Mouse (Mus musculus): ENCODE results near the gene Spaca7. TPM values are rescaled to one million over a fixed set of nuclear protein-coding genes. Genes with fewer than 3 reads are reported as not detected.

The Spaca7 gene
- polyA plus RNA-seq, 1 experiment = not detected

DNA sequence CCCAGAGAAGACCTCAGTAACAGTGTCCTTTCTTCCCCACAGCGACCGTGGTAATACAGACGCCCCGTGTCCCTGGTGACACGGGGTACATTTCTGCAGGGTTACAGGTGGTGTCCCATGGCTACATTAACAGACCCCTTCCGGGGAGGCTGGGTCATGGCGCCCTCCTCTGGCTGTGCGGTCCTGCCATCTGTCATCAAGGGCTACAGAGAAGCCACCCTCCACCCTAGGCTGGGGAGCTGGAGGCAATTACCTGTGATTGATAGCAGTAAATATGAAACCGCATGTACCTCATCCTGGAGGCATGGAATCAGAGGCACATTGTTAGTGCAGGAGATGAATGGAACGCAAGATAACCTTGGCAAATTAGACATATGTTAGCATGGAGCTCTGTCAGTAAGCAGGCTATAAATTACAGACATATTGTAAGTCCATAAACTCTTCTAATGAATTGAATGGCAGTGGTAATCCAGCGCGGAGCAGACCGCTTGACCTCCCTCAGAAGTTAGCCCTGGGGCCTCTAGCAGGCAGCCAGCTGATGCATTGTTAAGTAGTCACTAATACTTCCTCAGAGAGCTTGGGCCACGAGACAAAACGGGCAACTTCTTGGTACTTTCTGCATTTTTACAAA lies 17.2 kb upstream of the Spaca7 start:
- Histone ChIP-seq H3ac (ENCODE audit: control insufficient read depth, insufficient read length, low read depth) (no peak overlapping the region), H3K79me2 (ENCODE audit: control insufficient read depth, insufficient read depth) (no peaks in the 10 kb centered on the region), H3K79me3 (ENCODE audit: low read depth) (no peaks in the 10 kb centered on the region), H3K27me3 (ENCODE audit: control insufficient read depth, insufficient read depth, insufficient read length) (peaks cover 10% of the 10 kb centered on the region), H3K36me3 (ENCODE audit: control insufficient read depth, insufficient read depth) (no peaks in the 10 kb centered on the region), H3K4me3 (ENCODE audit: insufficient read depth, poor library complexity, severe bottlenecking) (no peak overlapping the region)
- no peak for TF ChIP-seq CEBPB (IDR thresholded peaks at IDR 0.05; ENCODE audit: low read depth)
- TF ChIP-seq USF1 (IDR thresholded peaks at IDR 0.05; ENCODE audit: low read depth) = no peak
- TF ChIP-seq MYOD1 (IDR thresholded peaks at IDR 0.05; ENCODE audit: control insufficient read depth, insufficient read length, low read depth) = no peak
- no peak for TF ChIP-seq FOSL1 (IDR thresholded peaks at IDR 0.05; ENCODE audit: insufficient read depth, low read length, poor library complexity, severe bottlenecking)
- TF ChIP-seq CTCF (IDR thresholded peaks at IDR 0.05; ENCODE audit: control insufficient read depth, insufficient read depth, insufficient read length) = no peak
- TF ChIP-seq MAX (IDR thresholded peaks at IDR 0.05) = no peak
- no peak for TF ChIP-seq MYOG (IDR thresholded peaks at IDR 0.05; ENCODE audit: control insufficient read depth, extremely low read depth, insufficient read length)

DNA sequence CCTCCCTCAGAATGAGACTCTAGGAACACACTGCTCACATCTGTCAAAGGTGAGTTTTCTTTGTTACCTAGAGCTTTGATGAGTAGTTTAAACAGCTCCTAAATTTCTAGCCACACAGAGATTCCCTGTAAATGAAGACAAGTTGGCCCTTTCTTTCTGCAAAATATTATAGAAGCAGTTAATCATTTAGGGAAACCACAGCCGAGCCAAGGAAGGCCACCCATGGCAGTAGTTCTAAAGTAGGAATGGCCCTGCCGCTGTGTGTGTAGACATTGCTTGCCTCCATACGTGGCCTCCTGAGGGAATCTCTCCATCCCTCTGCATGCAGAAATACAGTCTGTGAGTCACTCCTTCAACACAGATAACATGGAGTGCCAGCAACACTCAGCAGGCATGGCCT lies 14.0 kb upstream of the Spaca7 start:
- TF ChIP-seq CTCF (IDR thresholded peaks at IDR 0.05; ENCODE audit: control insufficient read depth, insufficient read depth, insufficient read length) (no peak), CEBPB (IDR thresholded peaks at IDR 0.05; ENCODE audit: low read depth) (no peak), USF1 (IDR thresholded peaks at IDR 0.05; ENCODE audit: low read depth) (no peak)
- Histone ChIP-seq H3ac (ENCODE audit: control insufficient read depth, insufficient read length, low read depth) (no peak overlapping the region), H3K36me3 (ENCODE audit: control insufficient read depth, insufficient read depth) (no peaks in the 10 kb centered on the region), H3K27me3 (ENCODE audit: control insufficient read depth, insufficient read depth, insufficient read length) (peaks cover 4% of the 10 kb centered on the region), H3K4me3 (ENCODE audit: insufficient read depth, poor library complexity, severe bottlenecking) (no peak overlapping the region), H3K79me2 (ENCODE audit: control insufficient read depth, insufficient read depth) (no peaks in the 10 kb centered on the region), H3K79me3 (ENCODE audit: low read depth) (no peaks in the 10 kb centered on the region)

DNA sequence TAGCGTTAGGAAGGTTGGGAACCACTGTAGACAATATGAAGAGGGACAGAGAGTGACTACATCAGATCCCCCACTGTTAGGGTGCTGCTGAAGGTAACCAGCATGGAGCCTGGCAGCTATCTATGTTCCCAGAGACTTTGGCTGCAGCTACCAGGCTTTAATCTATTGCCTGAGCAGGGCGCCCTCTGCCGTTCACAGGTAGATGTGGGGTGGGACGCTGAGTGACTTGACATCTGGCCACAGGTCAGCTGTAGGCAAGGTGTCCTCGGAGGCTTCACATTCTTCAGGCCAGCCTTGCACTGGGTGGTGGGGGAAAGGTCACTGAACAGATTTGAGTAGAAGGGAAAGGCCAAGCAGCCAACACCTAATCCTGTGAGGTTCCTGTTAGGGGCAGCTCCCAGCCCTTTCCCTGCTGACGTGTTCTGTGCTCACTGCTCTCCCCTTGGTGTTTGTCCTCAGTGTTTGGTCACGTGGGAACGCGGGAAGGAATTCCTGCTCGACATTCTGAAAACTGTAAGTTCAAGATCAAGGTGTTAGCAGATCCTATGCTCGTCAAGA lies 11.3 kb upstream of the Spaca7 start:
- peaks cover 4% of the 10 kb centered on the region for H3K27me3 ChIP-seq (ENCODE audit: control insufficient read depth, insufficient read depth, insufficient read length)
- TF ChIP-seq CTCF (IDR thresholded peaks at IDR 0.05; ENCODE audit: control insufficient read depth, insufficient read depth, insufficient read length) (peak; percentile 19), MYOG (IDR thresholded peaks at IDR 0.05; ENCODE audit: control insufficient read depth, extremely low read depth, insufficient read length) (no peak), FOSL1 (IDR thresholded peaks at IDR 0.05; ENCODE audit: insufficient read depth, low read length, poor library complexity, severe bottlenecking) (no peak), USF1 (IDR thresholded peaks at IDR 0.05; ENCODE audit: low read depth) (no peak), MAX (IDR thresholded peaks at IDR 0.05) (no peak), MYOD1 (IDR thresholded peaks at IDR 0.05; ENCODE audit: control insufficient read depth, insufficient read length, low read depth) (no peak), CEBPB (IDR thresholded peaks at IDR 0.05; ENCODE audit: low read depth) (no peak)
- H3ac ChIP-seq (ENCODE audit: control insufficient read depth, insufficient read length, low read depth) = no peak overlapping the region

DNA sequence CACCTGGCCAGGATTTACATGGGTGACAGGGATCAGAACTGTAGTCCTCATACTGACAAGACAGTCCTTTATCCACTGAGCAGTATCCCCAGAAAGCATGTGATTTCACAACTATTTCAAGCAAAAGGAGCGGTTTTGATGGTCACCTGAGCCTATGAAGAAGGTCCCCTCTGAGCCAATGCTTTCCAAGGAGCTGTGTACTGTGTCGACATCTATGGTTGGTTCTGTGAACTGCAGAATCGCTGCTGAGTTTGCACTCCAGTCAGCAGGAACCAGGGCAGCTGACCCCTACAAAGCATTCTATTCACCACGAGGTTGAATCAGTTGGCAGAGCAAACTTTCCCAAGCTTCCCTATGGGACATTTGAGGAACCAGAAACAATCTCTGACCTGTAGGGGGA lies 8.5 kb upstream of the Spaca7 start:
- no peaks in the 10 kb centered on the region for H3K79me2 ChIP-seq (ENCODE audit: control insufficient read depth, insufficient read depth)
- peaks cover 8% of the 10 kb centered on the region for H3K27me3 ChIP-seq (ENCODE audit: control insufficient read depth, insufficient read depth, insufficient read length)
- H3K79me3 ChIP-seq (ENCODE audit: low read depth) = no peaks in the 10 kb centered on the region
- no peaks in the 10 kb centered on the region for H3K36me3 ChIP-seq (ENCODE audit: control insufficient read depth, insufficient read depth)
- no peak for TF ChIP-seq MAX (IDR thresholded peaks at IDR 0.05)
- no peak for TF ChIP-seq MYOG (IDR thresholded peaks at IDR 0.05; ENCODE audit: control insufficient read depth, extremely low read depth, insufficient read length)
- TF ChIP-seq FOSL1 (IDR thresholded peaks at IDR 0.05; ENCODE audit: insufficient read depth, low read length, poor library complexity, severe bottlenecking) = no peak
- no peak for TF ChIP-seq CTCF (IDR thresholded peaks at IDR 0.05; ENCODE audit: control insufficient read depth, insufficient read depth, insufficient read length)
- TF ChIP-seq CEBPB (IDR thresholded peaks at IDR 0.05; ENCODE audit: low read depth) = no peak
- TF ChIP-seq MYOD1 (IDR thresholded peaks at IDR 0.05; ENCODE audit: control insufficient read depth, insufficient read length, low read depth) = no peak
- TF ChIP-seq USF1 (IDR thresholded peaks at IDR 0.05; ENCODE audit: low read depth) = no peak
- H3K4me3 ChIP-seq (ENCODE audit: insufficient read depth, poor library complexity, severe bottlenecking) = no peak overlapping the region
- H3ac ChIP-seq (ENCODE audit: control insufficient read depth, insufficient read length, low read depth) = no peak overlapping the region

More for the DNA sequence above, 11.3 kb upstream of the Spaca7 start:
- Histone ChIP-seq H3K79me3 (ENCODE audit: low read depth) (no peaks in the 10 kb centered on the region), H3K36me3 (ENCODE audit: control insufficient read depth, insufficient read depth) (no peaks in the 10 kb centered on the region), H3K4me3 (ENCODE audit: insufficient read depth, poor library complexity, severe bottlenecking) (no peak overlapping the region), H3K79me2 (ENCODE audit: control insufficient read depth, insufficient read depth) (no peaks in the 10 kb centered on the region)

DNA sequence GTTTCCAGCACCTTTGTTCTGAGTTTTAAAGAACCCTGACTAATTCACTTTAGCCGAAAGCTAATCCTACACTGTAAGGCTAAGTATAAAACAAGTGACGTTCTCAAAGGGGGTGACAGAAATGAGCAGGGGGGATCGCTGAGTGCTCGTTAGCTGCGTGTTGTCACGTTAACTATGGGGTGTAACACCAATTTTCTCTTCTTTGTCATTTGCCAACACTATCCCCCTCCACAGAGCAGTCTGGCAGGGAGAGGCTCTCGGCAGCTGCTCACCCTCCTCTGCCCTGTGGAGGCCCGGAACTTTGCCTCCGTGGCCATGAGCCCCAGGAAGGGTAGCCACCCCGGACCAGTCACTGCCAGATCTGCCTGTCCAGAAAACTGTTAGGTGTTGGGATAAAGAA lies 7.3 kb upstream of the Spaca7 start:
- TF ChIP-seq FOSL1 (IDR thresholded peaks at IDR 0.05; ENCODE audit: insufficient read depth, low read length, poor library complexity, severe bottlenecking) (no peak), CEBPB (IDR thresholded peaks at IDR 0.05; ENCODE audit: low read depth) (no peak), MAX (IDR thresholded peaks at IDR 0.05) (no peak), MYOG (IDR thresholded peaks at IDR 0.05; ENCODE audit: control insufficient read depth, extremely low read depth, insufficient read length) (no peak), CTCF (IDR thresholded peaks at IDR 0.05; ENCODE audit: control insufficient read depth, insufficient read depth, insufficient read length) (no peak), MYOD1 (IDR thresholded peaks at IDR 0.05; ENCODE audit: control insufficient read depth, insufficient read length, low read depth) (no peak), USF1 (IDR thresholded peaks at IDR 0.05; ENCODE audit: low read depth) (no peak)
- no peaks in the 10 kb centered on the region for H3K79me3 ChIP-seq (ENCODE audit: low read depth)
- H3K36me3 ChIP-seq (ENCODE audit: control insufficient read depth, insufficient read depth) = no peaks in the 10 kb centered on the region
- H3ac ChIP-seq (ENCODE audit: control insufficient read depth, insufficient read length, low read depth) = no peak overlapping the region
- H3K27me3 ChIP-seq (ENCODE audit: control insufficient read depth, insufficient read depth, insufficient read length) = peaks cover 12% of the 10 kb centered on the region
- no peak overlapping the region for H3K4me3 ChIP-seq (ENCODE audit: insufficient read depth, poor library complexity, severe bottlenecking)
- H3K79me2 ChIP-seq (ENCODE audit: control insufficient read depth, insufficient read depth) = no peaks in the 10 kb centered on the region
